Mouse (Mus musculus): ENCODE data around the gene Hoxa9.

GRCm38 (mm10) chr6:52221337-52221992 is 9.4 kb downstream of the Hoxa9 start, which contains the start of gene Hoxa7:
- TF ChIP-seq POLR2AphosphoS2 (IDR thresholded peaks at IDR 0.05; ENCODE audit: insufficient read length, low read depth) (no peak), POLR2A (IDR thresholded peaks at IDR 0.05; ENCODE audit: insufficient read length, low read depth) (peak; percentile 34), MAX (IDR thresholded peaks at IDR 0.05; ENCODE audit: low read depth) (no peak), E2F4 (IDR thresholded peaks at IDR 0.05; ENCODE audit: insufficient read depth) (no peak), REST (IDR thresholded peaks at IDR 0.05; ENCODE audit: insufficient read depth, insufficient read length) (no peak), USF1 (IDR thresholded peaks at IDR 0.05; ENCODE audit: low read depth) (no peak), TCF12 (IDR thresholded peaks at IDR 0.05; ENCODE audit: insufficient read depth, poor library complexity, severe bottlenecking) (no peak)
